Comparison of ENCODE assay signal across 14 mouse cellular contexts in the genomic region with DNA sequence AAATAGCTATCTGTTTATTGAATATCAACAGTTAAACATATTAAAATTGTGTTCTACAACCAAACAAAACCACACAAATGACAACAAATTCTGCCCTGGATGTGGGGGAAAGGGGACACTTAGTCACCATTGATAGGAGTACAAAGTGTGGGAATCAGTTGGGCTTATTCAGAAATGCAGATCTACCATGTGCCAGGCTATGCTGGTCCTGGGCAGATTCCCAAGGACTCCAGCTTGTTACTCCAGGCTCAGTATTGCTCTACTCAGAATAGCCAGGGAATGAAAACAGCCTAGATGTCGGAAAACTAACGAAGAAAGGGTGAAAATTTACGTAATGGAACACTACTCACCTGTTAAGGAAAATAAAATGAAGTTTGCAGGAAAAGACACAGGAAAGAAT. TPM values are rescaled to one million over a fixed set of nuclear protein-coding genes. Genes with fewer than 3 reads are reported as not detected.
A peak's percentile ranks its signal among the peaks of the same experiment; 100 is the strongest.
DNase-seq lines count a peak whose midpoint lies in the region; TF ChIP-seq lines count a peak whose summit lies in the region.
"Had no signal": no experiment of that assay in that cellular context is flagged by ENCODE, and none has a peak within 500 bp of the region (broad histone marks: within the 10 kb centered on the region; RNA-seq: fewer than 3 reads in every experiment).

No protein-coding gene starts in this region.

- no peak for TF ChIP-seq CTCF in brain, embryonic 14.5 days (IDR thresholded peaks at IDR 0.05; ENCODE audit: borderline replicate concordance, extremely low read depth, insufficient read depth, insufficient read length)

- intact Hi-C loops in heart, postnatal 14 days (cut with DNase I) = no loop called here
- intact Hi-C loops in left cerebral cortex, postnatal 4 days (cut with DNase I) = no loop called here

- no peak for TF ChIP-seq POLR2A in brain, embryonic 14.5 days (IDR thresholded peaks at IDR 0.05; ENCODE audit: borderline replicate concordance, extremely low read depth, insufficient read depth, insufficient read length, poor library complexity, severe bottlenecking)

- DNase-seq in cerebellum, postnatal 10 days = peak; percentile 68 to 72
- DNase-seq in cerebellum, adult 9-11 months = no peak
- peak; percentile 48 for DNase-seq in heart, adult 11 months
- no peak for DNase-seq in heart, postnatal 14 days
- peak; percentile 14 for DNase-seq in left cerebral cortex, postnatal 4 days
- no peak for DNase-seq in left cerebral cortex, adult 8-10 months (ENCODE audit: low spot score in 2 of 2)
- DNase-seq in brain, embryonic 14.5 days (ENCODE audit: low read depth) = peak; percentile 30
- no peak for DNase-seq in adrenal gland, adult 2 months
- DNase-seq: adrenal gland, postnatal 14 days; B cell, adult 2 months; cerebellum, adult 2 months; gastrocnemius, postnatal 14 days; heart, postnatal 36 days had no signal

RNA-seq across cellular contexts. Expression of gene Epb41l2, which starts 5.7 kb away (rescaled TPM):
- total RNA-seq in heart, postnatal 14 days (2021) = 10 to 100 TPM; 66.4 to 68.5 TPM
- 100 to 1,000 TPM; 115 to 121 TPM for total RNA-seq in left cerebral cortex, postnatal 4 days (2021)
- 100 to 1,000 TPM; 104 to 132 (median 122) TPM for total RNA-seq in left cerebral cortex, adult 8-10 months (2022)
- polyA plus RNA-seq in brain, embryonic 14.5 days (2012; rRNA removed) = 36.2 and 63.4 TPM in 2 replicates
- total RNA-seq in adrenal gland, adult 2 months (2021) = 10 to 100 TPM; 61.7 to 71.6 TPM
- polyA plus RNA-seq in adrenal gland, adult 2 months (2012; rRNA removed) = 16.9 and 20.5 TPM in 2 replicates
- polyA plus RNA-seq: G1E had no signal

RNA-seq across cellular contexts. Expression of gene Akap7, which starts 46.3 kb away (rescaled TPM):
- 10 to 100 TPM; 47.5 to 60.7 TPM for total RNA-seq in heart, postnatal 14 days (2021)
- 100 to 1,000 TPM; 146 to 153 TPM for total RNA-seq in left cerebral cortex, postnatal 4 days (2021)
- total RNA-seq in left cerebral cortex, adult 8-10 months (2022) = 10 to 100 TPM; 68.4 to 76.6 (median 72.1) TPM
- 17.6 and 24.6 TPM in 2 replicates for polyA plus RNA-seq in brain, embryonic 14.5 days (2012; rRNA removed)
- 10 to 100 TPM; 70.3 to 73.3 TPM for total RNA-seq in adrenal gland, adult 2 months (2021)
- polyA plus RNA-seq in adrenal gland, adult 2 months (2012; rRNA removed) = 1.7 and 1.9 TPM in 2 replicates
- polyA plus RNA-seq: G1E had no signal

Comparison
In these comparisons a context has a peak if more than half of its experiments do, and no peak if none do; other contexts are left out.
1. DNase-seq: peak in cerebellum, postnatal 10 days (2 of 2), heart, adult 11 months (single experiment), left cerebral cortex, postnatal 4 days (single experiment) and brain, embryonic 14.5 days (single experiment); none in cerebellum, adult 9-11 months (single experiment), heart, postnatal 14 days (0 of 2), left cerebral cortex, adult 8-10 months (0 of 2) and adrenal gland, adult 2 months (single experiment).